Mouse (Mus musculus) heart, embryonic 12.5 days (tissue): ENCODE measurements around the gene Fam209. TPM values are rescaled to one million over a fixed set of nuclear protein-coding genes. Genes with fewer than 3 reads are reported as not detected.

ENCODE experiments used
- ATAC-seq: fragments of 200-750 bp; cut with Nextera tagmentation; 2 replicates; pipeline ENCODE4 v1.8.0; 2017; ENCODE audit warnings: moderate TSS enrichment, moderate library complexity; ENCODE audit not compliant: insufficient number of reproducible peaks, low FRiP score
- H3K27ac ChIP-seq: fragments of 300-500 bp; sonication (generic); 2 replicates; pipeline ENCODE4 v1.5.1; 2016; ENCODE audit warnings: mild to moderate bottlenecking, moderate library complexity; ENCODE audit not compliant: poor library complexity, severe bottlenecking
- H3K27me3 ChIP-seq: fragments of 300-500 bp; sonication (generic); replicated peaks from 2 replicates; pipeline ENCODE4 v1.6.1; 2016; ENCODE audit warnings: mild to moderate bottlenecking, moderate library complexity
- H3K36me3 ChIP-seq: fragments of 300-500 bp; sonication (generic); 2 replicates; pipeline ENCODE4 v1.6.1; 2016; ENCODE audit warnings: mild to moderate bottlenecking, moderate library complexity
- H3K4me1 ChIP-seq: fragments of 300-500 bp; sonication (generic); replicated peaks from 2 replicates; pipeline ENCODE4 v1.6.1; 2016; ENCODE audit warnings: mild to moderate bottlenecking
- H3K4me2 ChIP-seq: fragments of 300-500 bp; sonication (generic); 2 replicates; pipeline ENCODE4 v1.6.1; 2016; ENCODE audit warnings: mild to moderate bottlenecking, moderate library complexity
- H3K4me3 ChIP-seq: fragments of 300-500 bp; sonication (generic); 2 replicates; pipeline ENCODE4 v1.5.1; 2016; ENCODE audit warnings: mild to moderate bottlenecking
- H3K9ac ChIP-seq: fragments of 300-500 bp; sonication (generic); 2 replicates; pipeline ENCODE4 v1.6.1; 2016; ENCODE audit warnings: mild to moderate bottlenecking, moderate library complexity
- H3K9me3 ChIP-seq: fragments of 300-500 bp; sonication (generic); replicated peaks from 2 replicates; pipeline ENCODE4 v1.6.1; 2016; ENCODE audit warnings: mild to moderate bottlenecking, moderate library complexity
- WGBS: fragments of 180-500 bp; shearing (Covaris S2); methylation state at CpG from one replicate; pipeline ENCODE4 v1.1.7; 2016; 5-methylcytosine and 5-hydroxymethylcytosine counted together
- polyA plus RNA-seq: library from polyadenylated mRNA; unstranded; fragments of >200 nt; fragmentation: Nextera tagmentation; extraction: Ambion mirVana; gene quantifications from 2 replicates; pipeline ENCODE4 v1.2.1, GENCODE M21; 2016

Gene Fam209
- polyA plus RNA-seq, 1 experiment from 2014 or later = 0.26 TPM

DNA sequence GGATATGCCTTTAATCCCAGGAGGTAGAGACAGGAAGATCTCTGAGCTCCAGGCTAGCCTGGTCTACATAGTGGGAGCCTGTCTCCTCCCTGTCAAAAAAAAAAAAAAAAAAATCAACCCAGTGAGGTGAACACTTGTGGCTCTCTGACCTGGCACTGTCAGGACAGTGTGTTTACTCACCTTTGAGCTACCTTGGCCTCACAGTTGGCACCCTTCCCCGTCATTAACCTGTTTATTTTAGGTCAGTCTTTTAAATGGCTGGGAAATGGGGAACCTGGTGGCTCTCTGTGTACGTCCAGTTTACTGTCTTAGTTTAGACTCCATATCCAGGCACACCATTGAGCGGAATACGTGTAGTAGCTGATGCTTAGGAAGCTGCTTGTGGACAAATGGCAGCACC, 20.3 kb upstream of the Fam209 start:
- no peak overlapping the region for H3K4me3 ChIP-seq
- H3K9ac ChIP-seq = no peak overlapping the region
- 90% methylated on average over 4 of the region's 4 CpGs for WGBS
- H3K27ac ChIP-seq = no peak overlapping the region
- no peak for ATAC-seq
- no peaks in the 10 kb centered on the region for H3K4me1 ChIP-seq
- no peaks in the 10 kb centered on the region for H3K9me3 ChIP-seq
- no peaks in the 10 kb centered on the region for H3K27me3 ChIP-seq
- no peak overlapping the region for H3K4me2 ChIP-seq
- H3K36me3 ChIP-seq = peaks cover 79% of the 10 kb centered on the region

DNA sequence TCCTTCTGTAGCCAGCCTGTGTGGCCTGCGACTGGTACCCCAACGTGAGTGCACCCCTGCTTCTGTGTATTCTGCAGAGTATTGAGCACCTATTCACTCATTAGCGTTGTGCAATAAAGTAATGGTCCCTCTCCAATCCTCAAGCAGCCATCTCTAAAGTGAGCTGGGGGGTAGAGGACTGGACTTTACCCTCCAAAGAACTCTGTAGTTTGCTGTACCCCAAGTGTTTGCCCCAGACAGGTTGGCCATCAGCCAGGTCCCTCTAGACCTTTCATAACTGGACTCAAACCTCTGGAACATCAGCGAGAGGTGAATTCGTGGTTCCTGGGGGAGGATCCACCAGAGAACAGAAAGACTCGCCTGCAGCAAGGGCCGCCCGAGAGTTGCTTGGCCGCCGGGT, 19.9 kb upstream of the Fam209 start:
- H3K4me2 ChIP-seq = no peak overlapping the region
- no peak overlapping the region for H3K4me3 ChIP-seq
- peaks cover 75% of the 10 kb centered on the region for H3K36me3 ChIP-seq
- no peak overlapping the region for H3K9ac ChIP-seq
- 91% methylated on average over 10 of the region's 10 CpGs for WGBS
- H3K9me3 ChIP-seq = no peaks in the 10 kb centered on the region
- no peak for ATAC-seq
- no peak overlapping the region for H3K27ac ChIP-seq
- no peaks in the 10 kb centered on the region for H3K4me1 ChIP-seq
- no peaks in the 10 kb centered on the region for H3K27me3 ChIP-seq

DNA sequence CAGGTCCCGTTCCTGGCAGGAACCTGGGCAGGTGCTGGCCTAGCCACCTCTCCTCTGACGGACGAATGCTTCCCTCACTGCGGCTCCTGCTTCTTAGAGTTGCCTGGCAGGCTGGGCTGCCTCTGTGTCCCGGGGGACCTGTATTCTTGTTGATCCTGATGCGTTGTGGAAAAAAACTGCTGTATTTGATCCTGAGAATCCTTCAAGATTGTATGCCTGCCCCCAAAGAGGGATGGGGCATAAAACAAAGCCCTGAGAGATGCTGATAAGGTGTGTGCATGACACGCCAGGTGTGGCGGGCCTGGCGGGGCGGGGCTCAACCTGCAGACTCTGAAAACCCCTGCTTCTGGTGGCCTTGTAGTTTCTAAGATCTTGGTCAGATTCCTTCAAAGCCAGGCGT, 13.8 kb upstream of the Fam209 start, which contains the start of gene Gcnt7:
Gene Gcnt7, minus strand, starts transcription at position 101 of the 400 bp plus-strand sequence.
- H3K4me2 ChIP-seq = no peak within 1 kb of the TSS
- H3K4me3 ChIP-seq = no peak within 1 kb of the TSS
- WGBS = 85% methylated on average over 11 of the region's 11 CpGs
- peaks cover 48% of the 10 kb centered on the region for H3K36me3 ChIP-seq
- no peak for ATAC-seq
- H3K4me1 ChIP-seq = peaks cover 9% of the 10 kb centered on the region
- no peak within 1 kb of the TSS for H3K9ac ChIP-seq
- no peaks in the 10 kb centered on the region for H3K9me3 ChIP-seq
- no peaks in the 10 kb centered on the region for H3K27me3 ChIP-seq
- H3K27ac ChIP-seq = no peak within 1 kb of the TSS

DNA sequence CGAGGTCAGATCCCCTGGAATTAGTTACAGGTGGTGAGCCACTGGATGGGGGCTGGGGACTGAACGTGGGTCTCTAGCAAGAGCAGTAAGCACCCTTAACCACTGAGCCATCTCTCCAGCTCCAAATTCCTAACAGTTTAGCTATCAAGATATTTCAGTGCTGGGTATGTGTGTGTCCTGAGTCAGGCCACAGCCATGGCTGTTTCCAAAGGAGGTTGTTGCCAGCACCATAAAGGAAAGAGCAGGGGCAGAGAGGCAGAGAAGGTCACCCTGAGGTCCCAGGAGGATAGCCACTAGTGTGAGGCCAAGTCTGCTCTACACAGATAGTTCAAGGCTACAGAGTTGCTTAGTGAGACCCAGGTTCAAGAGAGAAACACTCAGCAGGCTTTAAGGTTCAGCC, 11.7 kb upstream of the Fam209 start:
- Histone ChIP-seq H3K4me2 (no peak overlapping the region), H3K4me1 (peaks cover 9% of the 10 kb centered on the region), H3K9me3 (no peaks in the 10 kb centered on the region), H3K4me3 (no peak overlapping the region), H3K9ac (no peak overlapping the region), H3K27me3 (no peaks in the 10 kb centered on the region), H3K27ac (no peak overlapping the region), H3K36me3 (peaks cover 54% of the 10 kb centered on the region)
- WGBS = 70% methylated on average over 2 of the region's 2 CpGs
- no peak for ATAC-seq

DNA sequence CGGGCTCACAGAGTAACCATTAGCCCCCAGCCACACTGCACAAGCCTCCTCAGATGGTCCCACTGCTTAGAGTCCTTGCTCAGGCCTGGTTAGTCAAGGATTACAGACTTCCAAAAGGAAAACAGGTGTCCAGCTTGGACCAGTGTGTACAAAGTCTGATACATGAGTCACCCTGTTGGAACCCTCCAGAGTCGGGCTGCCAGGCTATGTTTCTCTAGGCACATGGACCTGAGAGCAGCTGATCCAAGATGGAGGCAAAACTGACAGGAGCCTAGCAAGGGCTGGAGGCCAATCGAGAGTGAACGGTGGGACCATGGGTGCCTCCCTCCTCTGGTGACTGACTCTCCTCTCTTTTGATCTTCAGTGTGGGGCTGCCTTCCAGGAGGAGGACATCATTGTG, 9.5 kb upstream of the Fam209 start:
- Histone ChIP-seq H3K9me3 (no peaks in the 10 kb centered on the region), H3K36me3 (peaks cover 68% of the 10 kb centered on the region), H3K4me1 (peaks cover 9% of the 10 kb centered on the region), H3K27ac (no peak overlapping the region), H3K4me3 (no peak overlapping the region), H3K4me2 (no peak overlapping the region), H3K9ac (no peak overlapping the region), H3K27me3 (no peaks in the 10 kb centered on the region)
- 92% methylated on average over 4 of the region's 4 CpGs for WGBS
- no peak for ATAC-seq

DNA sequence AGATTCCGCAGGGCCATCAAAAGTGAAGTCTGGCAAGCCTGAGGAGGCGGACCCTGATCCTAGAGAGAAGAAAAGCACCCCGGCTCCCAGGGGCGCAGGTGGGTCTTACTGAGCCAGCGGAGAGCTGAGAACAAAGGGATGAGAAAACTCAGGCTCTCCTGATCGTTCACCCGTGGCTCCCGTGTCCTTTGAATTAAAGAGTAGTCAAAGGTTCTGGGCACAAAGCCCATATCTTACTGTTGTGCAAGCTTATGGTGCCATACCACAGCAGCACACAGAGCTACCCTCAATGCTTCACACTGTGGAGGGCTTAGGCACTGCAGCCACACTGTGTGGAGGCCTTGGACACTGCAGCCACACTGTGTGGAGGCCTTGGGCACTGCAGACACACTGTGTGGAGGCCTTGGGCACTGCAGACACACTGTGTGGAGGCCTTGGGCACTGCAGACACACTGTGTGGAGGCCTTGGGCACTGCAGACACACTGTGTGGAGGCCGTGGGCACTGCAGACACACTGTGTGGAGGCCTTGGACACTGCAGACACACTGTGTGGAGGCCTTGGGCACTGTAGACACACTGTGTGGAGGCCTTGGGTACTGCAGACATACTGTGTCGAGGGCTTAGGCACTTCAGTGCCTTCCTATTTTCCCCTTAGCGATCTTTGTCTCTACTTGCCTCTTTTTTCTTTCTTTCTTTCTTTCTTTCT, 5.7 kb upstream of the Fam209 start:
- ATAC-seq = no peak
- H3K4me3 ChIP-seq = no peak overlapping the region
- H3K27ac ChIP-seq = no peak overlapping the region
- no peak overlapping the region for H3K9ac ChIP-seq
- no peaks in the 10 kb centered on the region for H3K27me3 ChIP-seq
- no peaks in the 10 kb centered on the region for H3K4me1 ChIP-seq
- peaks cover 82% of the 10 kb centered on the region for H3K36me3 ChIP-seq
- H3K9me3 ChIP-seq = no peaks in the 10 kb centered on the region
- H3K4me2 ChIP-seq = no peak overlapping the region
- WGBS = 91% methylated on average over 11 of the region's 11 CpGs

DNA sequence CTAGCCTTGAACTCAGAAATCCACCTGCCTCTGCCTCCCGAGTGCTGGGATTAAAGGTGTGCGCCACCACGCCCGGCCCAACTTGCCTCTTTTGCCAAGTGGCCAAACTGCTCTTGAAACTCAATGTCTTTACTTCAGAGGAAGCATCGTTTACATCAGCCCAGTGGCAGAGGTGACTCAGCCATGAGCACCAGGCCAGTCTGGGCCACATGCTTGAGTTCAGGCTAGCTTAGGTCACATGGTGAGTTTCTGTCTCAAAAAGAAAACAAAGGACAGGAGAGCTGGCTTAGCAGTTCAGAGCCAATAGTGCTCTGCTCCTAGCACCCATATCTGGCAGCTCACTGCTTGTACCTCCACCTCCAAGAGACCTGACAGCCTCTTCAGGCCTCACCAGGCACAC, 5.1 kb upstream of the Fam209 start:
- Histone ChIP-seq H3K4me3 (no peak overlapping the region), H3K27ac (no peak overlapping the region), H3K27me3 (no peaks in the 10 kb centered on the region), H3K36me3 (peaks cover 79% of the 10 kb centered on the region), H3K9me3 (no peaks in the 10 kb centered on the region), H3K9ac (no peak overlapping the region), H3K4me2 (no peak overlapping the region), H3K4me1 (no peaks in the 10 kb centered on the region)
- ATAC-seq = no peak
- WGBS = 88% methylated on average over 5 of the region's 5 CpGs

DNA sequence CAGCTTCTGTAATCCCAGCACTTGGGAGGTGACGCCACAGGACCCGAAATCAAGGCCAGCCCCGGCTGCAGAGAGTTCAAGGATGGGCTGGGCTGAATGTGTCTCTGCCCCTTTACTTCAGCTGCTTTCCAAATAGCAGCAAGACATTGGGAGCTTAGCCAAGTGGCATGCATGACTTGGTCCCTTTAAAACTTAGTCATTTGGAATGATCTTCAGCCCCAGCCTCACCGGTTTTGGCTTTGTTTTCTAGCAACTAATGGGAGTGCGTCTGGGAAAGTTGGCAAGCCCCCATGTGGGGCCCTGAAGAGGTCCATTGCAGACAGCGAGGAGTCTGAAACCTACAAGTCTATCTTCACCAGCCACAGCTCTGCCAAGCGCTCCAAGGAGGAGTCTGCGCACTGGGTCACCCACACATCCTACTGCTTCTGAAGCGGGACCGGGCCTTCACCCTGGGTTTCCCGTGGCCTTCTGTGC, 3.9 kb upstream of the Fam209 start:
- no peak for ATAC-seq
- Histone ChIP-seq H3K4me2 (no peak overlapping the region), H3K4me1 (peaks cover 4% of the 10 kb centered on the region; the same call in 1 of the 2 replicates), H3K27ac (no peak overlapping the region), H3K36me3 (peaks cover 68% of the 10 kb centered on the region), H3K27me3 (no peaks in the 10 kb centered on the region), H3K9me3 (no peaks in the 10 kb centered on the region), H3K4me3 (no peak overlapping the region), H3K9ac (no peak overlapping the region)
- 87% methylated on average over 11 of the region's 11 CpGs for WGBS

DNA sequence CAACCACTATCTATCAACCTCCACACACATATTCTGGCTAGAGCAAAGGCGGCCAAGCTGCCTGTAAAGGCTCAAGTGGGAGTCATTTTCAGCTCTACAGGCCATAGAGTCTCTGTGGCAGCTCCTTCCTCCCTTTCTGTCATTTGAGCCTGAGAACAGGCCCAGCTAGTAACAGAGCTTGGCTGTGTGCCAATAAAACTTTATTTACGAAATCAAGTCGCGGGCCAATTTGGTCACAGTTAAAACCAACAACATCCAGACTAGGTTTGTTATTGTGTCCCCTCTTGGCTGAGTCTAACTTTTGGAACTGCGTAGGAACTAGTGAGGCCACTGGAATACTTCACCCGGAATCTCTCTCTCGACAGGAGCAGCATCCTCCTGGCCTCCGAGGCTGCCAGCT, 1.3 kb downstream of the Fam209 start:
- no peak for ATAC-seq
- H3K9ac ChIP-seq = no peak overlapping the region
- H3K4me2 ChIP-seq = no peak overlapping the region
- no peak overlapping the region for H3K4me3 ChIP-seq
- no peaks in the 10 kb centered on the region for H3K9me3 ChIP-seq
- H3K27ac ChIP-seq = no peak overlapping the region
- WGBS = 67% methylated on average over 8 of the region's 8 CpGs
- peaks cover 13% of the 10 kb centered on the region for H3K4me1 ChIP-seq
- peaks cover 19% of the 10 kb centered on the region for H3K36me3 ChIP-seq
- H3K27me3 ChIP-seq = no peaks in the 10 kb centered on the region

DNA sequence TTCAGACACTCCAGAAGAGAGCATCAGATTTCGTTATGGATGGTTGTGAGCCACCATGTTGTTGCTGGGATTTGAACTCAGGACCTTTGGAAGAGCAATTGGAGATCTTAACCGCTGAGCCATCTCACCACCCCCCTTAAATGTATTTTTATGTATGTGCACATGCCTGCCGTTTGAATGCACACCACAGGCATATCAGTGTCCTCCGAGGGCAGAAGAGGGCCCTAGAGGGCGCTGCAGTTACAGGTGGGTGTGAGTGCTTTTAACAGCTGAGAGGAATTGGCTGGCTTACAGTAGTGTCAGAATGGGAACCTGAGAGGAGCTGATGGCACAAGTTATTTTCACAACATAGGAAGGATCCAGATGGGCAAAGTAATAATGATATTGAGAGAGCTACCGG, 2.6 kb downstream of the Fam209 start:
- Histone ChIP-seq H3K9me3 (no peaks in the 10 kb centered on the region), H3K36me3 (peaks cover 6% of the 10 kb centered on the region), H3K27me3 (no peaks in the 10 kb centered on the region), H3K4me3 (no peak overlapping the region), H3K4me2 (no peak overlapping the region), H3K9ac (no peak overlapping the region), H3K4me1 (peaks cover 13% of the 10 kb centered on the region), H3K27ac (no peak overlapping the region)
- no peak for ATAC-seq
- WGBS = 35% methylated on average over 6 of the region's 6 CpGs

DNA sequence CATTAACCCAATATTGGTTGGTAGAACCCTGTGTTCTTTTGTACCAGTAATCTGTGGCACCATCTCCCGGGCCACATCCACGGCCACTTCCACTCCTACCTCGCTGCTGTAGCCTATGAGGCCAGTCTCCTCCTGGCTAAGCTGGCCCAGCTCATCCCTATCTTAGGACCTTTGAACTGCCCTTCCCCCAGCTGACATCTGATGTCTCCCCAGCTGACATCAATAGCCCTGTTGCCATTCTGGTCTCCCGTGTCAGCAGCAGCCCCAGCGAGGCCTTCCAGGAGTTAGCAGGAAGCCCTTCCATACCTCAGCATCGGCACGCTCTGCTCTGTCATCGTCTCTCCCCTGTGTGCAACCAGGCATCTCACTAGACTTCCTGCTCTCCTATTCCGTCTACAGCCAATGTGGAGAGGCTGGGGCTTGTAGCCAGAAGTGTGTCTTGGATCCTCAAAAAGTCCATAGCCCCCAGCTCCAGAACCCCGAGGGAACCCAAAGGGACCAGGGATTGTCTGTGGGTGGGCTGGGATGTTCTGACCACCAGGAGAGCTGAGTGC, 4.5 kb downstream of the Fam209 start:
- Histone ChIP-seq H3K4me3 (0 out of 2 replicates have a peak overlapping the region, but pooled peaks have one; percentile 8), H3K27me3 (no peaks in the 10 kb centered on the region), H3K27ac (peak overlapping the region; percentile 53; the same call in 1 of the 2 replicates), H3K36me3 (no peaks in the 10 kb centered on the region), H3K9ac (no peak overlapping the region), H3K9me3 (no peaks in the 10 kb centered on the region), H3K4me1 (peaks cover 13% of the 10 kb centered on the region), H3K4me2 (peak overlapping the region; percentile 61)
- 13% methylated on average over 10 of the region's 10 CpGs for WGBS
- peak; percentile 41; the same call in 1 of the 2 replicates for ATAC-seq
